Mouse (Mus musculus): ENCODE results near the gene Rab27a.
"Not testable (repeated sequence)": the region's sequence is repeated elsewhere in the genome, so short reads cannot be mapped to it uniquely, and the experiment has no call there.

Gene Rab27a

DNA sequence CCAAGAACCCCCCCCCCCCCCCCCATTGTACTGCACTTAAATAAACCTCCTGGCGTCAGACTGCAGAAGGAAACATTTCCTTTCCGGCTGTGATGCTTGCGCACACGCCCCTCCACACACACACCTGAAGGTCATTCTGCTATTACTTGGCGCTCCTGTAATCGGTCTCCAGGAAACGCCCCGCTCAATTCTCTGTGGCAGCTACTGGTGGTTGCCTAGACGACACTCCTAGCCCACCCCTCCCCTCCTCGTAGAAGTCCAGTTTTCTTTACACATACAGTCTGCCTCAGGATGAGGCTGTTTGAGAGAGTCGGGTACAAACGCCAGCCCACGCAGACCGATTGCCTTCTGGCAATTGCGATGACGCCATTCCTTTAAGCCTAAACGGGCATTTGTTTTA is 49.9 kb downstream of the Rab27a start:
- no peak for DNase-seq

DNA sequence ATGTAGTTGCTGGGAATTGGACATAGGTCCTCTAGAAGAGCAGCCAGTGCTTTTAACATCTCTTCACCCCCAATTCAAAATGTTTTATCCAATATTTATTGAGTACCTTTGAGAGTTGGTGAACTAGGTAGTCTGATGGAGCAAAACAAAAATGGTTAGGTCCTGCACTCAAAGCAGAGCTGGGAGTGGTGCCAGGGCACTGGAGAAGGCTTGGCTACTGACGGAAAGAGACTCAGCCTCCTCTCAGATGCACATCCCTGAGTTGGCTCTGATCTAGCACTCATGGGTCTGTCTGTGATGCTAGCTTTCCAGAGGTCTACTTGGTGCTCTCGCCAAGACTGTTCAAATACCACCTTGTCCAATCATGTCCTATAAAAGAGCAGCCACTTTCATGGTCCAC is 53.2 kb downstream of the Rab27a start:
- DNase-seq: no peak

- DNase-seq: no peak
Measured at GRCm38 (mm10) chr9:73101536-73101935, 56.9 kb downstream of the Rab27a start, which contains the start of gene Khdc3. TSS of gene Khdc3 (plus strand) at chr9:73101836.

GRCm38 (mm10) chr9:73102181-73102580 is 57.5 kb downstream of the Rab27a start, which contains the start of gene Gm20509:
TSS of gene Gm20509 (plus strand) at chr9:73102470.
- DNase-seq: no peak

- DNase-seq: peak in 1 of 2 experiments; percentile 19
Measured at GRCm38 (mm10) chr9:73103159-73103879, 58.7 kb downstream of the Rab27a start.

DNA sequence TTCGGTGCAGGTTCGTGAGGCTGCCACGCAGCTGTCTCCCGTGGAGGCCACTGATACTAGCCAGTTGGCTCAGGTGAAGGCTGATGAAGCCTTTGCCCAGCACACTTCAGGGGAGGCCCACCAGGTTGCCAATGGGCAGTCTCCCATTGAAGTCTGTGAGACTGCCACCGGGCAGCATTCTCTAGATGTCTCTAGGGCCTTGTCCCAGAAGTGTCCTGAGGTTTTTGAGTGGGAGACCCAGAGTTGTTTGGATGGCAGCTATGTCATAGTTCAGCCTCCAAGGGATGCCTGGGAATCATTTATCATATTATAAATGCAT is 59.2 kb downstream of the Rab27a start:
- DNase-seq: no peak

DNA sequence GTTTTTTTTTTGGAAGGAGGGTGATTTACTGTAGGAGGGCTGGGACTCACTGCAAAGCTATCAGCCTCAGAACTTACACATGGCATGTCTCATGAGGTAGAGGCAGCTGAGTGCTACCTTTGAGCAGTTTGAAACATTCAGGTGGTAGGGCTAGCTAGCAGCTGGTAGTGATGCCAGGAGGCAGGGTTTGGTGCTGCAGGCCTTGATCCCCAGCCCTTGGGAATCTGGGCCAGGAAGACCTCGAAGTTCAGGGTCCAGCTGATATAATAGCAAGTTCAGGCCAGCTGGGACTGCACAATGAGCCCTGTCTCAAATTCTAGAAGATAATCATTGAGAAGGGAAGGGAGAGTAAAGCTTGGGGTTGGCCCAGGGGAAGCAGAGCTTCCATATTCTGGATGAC is 60.5 kb downstream of the Rab27a start:
- DNase-seq: no peak

DNA sequence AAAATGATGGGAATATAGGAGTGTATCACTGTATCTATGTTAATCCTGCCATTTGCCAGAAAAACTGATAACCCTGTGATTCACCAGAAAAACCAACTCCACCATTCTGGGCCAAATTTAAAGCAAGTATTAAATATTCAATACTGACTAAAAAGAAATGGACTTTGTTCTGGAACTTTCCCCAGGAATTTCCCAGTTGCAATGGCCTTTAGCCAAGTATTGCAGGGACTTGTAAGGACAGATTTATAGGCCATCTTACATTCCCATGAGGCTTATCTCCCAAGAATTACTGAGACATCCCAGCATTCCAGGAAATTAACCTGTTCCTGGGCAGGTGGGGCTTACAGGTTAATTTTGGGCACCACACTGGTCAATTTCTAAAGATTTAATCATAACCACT is 61.1 kb downstream of the Rab27a start:
- no peak for DNase-seq

DNA sequence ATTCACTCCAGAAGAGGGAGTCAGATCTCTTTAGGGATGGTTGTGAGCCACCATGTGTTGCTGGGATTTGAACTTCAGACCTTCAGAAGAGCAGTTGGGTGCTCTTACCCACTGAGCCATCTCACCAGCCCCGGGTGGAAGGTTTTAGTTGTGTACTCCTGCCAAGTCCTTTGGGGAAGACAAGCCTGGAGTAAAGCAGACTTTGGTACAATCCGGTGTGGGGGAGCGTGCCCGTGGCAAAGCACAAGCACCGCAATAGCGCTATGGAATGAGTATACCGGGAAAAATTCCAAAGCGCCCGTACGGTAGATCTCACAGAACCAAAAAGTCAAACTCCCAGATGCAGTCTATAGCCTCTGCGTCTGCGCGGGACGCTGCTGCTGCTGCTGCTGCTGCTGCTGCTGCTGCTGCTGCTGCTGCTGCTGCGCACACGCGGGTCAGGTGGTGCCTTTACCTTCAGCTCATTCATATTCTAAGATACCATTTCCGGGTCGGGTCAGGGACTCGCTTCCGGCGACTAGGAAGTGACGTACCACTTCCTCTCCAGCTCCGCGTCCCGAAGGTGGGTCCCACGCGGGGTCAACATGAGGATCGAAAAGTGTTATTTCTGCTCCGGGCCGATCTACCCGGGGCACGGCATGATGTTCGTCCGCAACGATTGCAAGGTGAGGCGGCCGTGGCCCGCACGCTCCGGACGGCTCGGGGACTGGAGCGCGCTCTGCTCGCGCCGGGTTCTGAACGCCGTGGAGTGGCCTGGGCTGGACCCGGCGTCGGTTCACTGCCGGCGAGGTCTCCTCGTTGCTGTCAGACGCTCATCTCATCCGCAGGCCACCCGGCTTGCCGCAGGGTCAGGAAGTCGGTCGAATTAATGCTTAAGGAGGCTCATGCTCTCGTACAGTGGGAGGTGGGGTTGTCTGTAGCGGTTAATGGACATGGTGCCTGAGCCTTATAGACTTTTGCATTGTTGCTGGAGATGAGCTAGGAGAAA is 68.6 kb downstream of the Rab27a start, which contains the start of gene Rsl24d1:
Rsl24d1 (plus strand) TSS at position 508 of the 988 bp plus-strand sequence.
- peak; percentile 63 to 67 for DNase-seq

DNA sequence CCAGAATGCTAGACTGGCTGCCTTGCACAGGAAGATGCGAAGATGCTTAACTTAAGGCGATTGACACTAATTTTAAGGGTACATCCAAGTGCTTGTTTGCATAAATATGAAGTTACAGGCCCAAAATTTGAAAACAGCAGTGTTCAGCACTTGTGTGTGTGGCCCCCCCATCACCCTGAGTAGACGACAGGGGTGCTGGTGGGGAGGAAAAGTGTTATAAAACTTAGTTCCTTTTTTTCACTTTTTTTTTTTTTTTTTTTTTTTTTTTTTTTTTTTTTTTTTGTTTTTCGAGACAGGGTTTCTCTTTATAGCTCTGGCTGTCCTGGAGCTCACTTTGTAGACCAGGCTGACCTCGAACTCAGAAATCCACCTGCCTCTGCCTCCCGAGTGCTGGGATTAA is 72.0 kb downstream of the Rab27a start:
- DNase-seq: not testable (repeated sequence)

DNA sequence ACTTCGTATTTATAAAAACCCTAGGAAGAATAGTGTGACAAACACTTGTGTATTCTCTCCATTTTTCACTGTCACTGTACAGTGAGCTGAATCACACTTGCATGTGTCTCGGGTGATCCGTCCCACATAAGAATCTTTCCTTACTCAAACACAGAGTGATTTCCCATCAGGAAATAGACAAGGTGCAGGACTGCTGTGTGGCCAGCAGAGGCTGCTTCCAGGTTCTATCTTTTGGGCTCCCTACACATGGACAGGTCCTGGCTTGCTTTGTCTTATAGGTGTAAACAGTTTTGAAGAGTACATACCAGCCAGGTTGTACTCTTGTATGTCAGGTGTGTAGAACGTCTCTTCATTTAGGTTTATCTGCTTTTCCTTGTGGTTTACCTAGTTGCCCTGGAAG is 73.4 kb downstream of the Rab27a start:
- no peak for DNase-seq

- DNase-seq: peak in 1 of 2 experiments; percentile 16
Measured at GRCm38 (mm10) chr9:73121735-73122134, 77.1 kb downstream of the Rab27a start.

DNA sequence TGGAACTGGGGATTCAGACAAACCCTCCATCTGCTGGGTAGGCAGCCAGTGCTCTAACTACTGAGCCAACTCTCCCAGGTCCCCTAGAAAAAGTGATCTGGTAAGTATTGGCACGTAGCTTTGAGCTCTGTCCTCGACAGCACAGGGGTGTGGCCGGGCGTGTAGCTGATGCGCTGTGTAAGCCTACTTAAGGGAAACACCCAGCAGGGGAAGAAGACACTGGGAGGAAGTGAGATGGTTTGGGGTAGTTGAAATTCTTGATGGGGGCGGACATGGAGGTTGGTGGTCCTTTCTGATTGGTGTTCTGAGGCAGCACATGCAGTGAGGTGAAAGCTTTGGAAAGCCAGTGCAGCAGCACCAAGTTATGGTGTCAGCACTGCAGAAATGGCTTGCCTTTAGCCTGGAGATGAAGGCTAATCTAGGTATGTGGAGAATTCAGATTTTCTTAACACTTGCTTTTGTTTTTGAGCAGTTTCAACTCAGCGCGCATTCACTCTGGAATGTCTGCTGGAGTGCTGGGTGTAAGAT is 80.5 kb downstream of the Rab27a start:
- DNase-seq: no peak

DNA sequence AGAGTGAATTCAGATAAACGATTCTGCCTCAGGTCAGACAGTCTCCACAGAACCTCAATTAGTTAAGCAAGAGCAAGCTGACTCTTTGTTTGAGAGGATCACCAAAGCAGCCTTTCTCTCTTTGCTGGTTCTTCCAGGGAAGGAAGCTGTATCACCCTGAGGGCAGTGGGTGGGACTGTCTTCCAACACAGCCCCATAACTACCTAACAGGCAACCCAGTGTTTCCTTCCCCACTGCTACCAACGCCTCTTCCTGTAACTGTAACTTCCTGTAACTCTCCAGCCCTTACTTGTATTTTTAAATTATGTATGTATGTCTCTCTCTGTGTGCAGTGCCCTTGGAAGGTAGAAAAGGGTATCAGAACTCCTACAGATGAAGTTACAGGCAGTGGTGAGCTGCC is 82.8 kb downstream of the Rab27a start:
- DNase-seq: no peak

DNA sequence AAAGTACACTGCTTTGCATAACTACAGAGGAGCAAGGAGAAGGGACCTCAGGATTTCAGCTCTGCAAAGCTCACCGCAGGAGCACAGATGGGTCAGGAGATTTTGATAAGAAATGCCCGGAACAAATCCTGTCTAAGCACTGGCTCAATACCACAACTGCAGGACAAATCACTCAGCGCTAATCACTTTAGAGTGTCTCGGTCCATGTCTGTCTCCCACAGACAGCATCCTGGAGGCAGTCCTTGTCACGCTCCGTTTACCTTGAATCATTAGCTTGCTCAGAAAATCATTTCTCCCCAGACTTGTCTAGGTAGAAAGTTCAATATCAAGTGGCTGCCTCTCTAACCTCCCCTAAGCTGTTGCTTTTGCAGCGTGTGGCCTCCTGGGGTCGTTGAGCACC is 85.2 kb downstream of the Rab27a start:
- no peak for DNase-seq

- DNase-seq: no peak
Measured at GRCm38 (mm10) chr9:73130529-73130928, 85.9 kb downstream of the Rab27a start.

GRCm38 (mm10) chr9:73137341-73137886 is 92.8 kb downstream of the Rab27a start:
- no peak for DNase-seq
